Mouse (Mus musculus) cerebellum, adult (tissue): ENCODE results near the gene Gm10134.
"Not testable (repeated sequence)": the region's sequence is repeated elsewhere in the genome, so short reads cannot be mapped to it uniquely, and the experiment has no call there.

Experiments
- ATAC-seq: cut with Nextera tagmentation; 2 replicates; pipeline ENCODE4 v1.9.2; 2017; ENCODE audit warnings: mild to moderate bottlenecking, moderate library complexity, mixed read lengths; ENCODE audit not compliant: insufficient number of reproducible peaks, low FRiP score, low TSS enrichment

Gm10134 gene

DNA sequence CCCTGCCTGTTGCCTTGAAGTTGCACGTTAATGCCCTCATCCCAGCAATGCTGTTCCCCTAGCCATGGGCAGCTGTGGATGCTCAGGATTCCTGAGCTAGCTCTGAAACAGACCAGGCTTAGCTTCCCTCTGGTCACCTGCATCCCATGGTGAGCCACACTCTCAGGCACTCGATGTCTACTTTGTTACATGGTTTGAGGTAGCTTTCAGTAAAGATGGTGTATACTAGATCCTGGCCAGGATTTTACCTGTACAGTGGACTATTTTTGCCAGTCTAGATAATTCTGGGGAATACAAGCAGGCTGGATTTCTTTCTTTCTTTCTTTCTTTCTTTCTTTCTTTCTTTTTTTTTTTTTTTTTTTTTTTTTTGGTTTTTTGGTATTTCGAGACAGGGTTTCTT is at the start of gene Gm10134:
Gene Gm10134 (plus strand): TSS at position 301 of the 400 bp plus-strand sequence.
- ATAC-seq: no peak

DNA sequence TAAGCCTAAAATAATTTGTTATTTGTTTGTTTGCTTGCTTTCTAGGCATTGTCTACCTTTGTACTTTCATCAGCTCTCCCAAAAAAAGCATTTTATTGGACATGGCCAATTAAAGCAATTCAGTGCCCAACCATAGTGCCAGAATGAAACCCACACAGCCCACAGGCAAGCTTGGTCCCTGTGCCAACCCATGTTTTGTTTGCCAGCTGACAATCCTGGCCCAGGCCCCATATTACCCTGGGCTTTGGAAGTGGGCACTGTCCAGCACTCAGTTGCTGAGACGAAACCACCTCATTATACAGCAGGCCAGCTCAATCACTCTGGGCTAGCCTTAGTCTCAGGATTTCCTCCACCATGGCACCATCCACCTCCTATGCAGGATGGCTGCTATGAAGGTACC is 49.3 kb upstream of the Gm10134 start:
- no peak for ATAC-seq

DNA sequence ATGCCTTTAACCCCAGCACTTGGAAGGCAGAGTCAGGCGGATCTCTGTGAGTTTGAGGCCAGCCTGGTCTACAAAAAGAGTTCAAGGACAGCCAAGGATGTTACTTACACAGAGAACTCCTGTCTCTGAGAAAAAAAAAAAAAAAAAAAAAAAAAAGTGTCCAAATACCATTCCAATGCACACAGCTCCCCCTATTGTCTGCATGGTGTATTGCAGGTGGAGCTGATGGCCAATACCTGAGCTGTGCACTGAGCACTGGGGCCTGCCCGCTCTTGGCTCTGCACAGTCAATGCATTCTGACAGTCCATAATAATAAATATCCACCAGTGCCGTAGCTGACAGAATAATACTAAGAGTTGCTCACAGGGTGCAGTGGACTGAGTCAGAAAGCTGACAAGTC is 42.0 kb upstream of the Gm10134 start:
- no peak for ATAC-seq

DNA sequence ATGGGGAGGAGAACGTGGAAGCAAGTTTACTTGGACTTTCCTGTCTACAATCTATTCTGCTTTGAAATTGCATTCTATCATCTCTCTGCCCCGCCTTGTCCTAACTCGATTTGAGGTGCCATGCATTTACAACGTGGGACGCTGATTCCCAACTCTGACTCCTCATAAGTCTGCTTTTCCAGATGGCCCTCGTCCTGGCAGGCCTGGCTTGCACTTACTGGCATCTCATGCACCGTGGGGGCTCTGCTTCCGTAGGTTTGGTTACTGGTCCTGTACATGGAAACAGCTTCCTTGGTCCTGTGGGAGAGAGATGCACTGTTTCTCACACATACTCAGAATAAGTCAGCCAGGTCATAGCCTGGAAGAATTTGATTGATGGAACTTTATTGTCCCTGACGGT is 41.0 kb upstream of the Gm10134 start:
- no peak for ATAC-seq

DNA sequence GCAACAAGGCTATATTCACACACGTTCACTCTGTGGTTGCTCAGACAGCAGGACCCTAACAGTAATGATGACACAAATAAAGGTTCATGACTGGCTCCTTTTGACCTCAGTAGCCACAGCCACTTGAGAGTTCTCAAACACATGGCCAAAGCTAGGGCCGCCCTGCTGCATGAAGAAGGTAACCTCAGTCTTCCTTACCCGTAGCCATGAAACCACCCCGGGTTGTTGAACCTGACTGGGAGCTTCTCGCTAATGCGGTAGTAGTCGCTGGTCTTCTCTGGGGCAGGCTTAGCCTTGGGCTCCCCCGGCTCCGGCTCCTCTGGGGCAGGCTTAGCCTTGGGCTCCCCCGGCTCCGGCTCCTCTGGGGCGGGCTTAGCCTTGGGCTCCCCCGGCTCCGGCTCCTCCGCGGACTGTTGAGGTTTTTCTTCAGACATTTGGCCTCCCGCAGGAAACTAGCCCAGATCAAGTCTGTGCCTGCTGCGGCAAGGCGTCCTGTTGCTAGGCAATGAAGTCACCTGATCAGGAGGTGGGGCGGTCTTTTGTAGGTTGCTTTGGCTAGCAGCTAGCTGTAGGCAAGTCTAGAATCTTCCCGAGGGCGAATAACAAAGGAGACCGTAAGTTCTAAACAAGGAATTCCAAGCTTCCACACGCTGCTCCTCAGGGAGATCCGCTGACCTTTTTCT is 39.9 kb upstream of the Gm10134 start, which contains the start of gene 1700007K13Rik:
Gene 1700007K13Rik (minus strand): TSS at position 497 of the 683 bp plus-strand sequence.
- ATAC-seq: peak; percentile 73

DNA sequence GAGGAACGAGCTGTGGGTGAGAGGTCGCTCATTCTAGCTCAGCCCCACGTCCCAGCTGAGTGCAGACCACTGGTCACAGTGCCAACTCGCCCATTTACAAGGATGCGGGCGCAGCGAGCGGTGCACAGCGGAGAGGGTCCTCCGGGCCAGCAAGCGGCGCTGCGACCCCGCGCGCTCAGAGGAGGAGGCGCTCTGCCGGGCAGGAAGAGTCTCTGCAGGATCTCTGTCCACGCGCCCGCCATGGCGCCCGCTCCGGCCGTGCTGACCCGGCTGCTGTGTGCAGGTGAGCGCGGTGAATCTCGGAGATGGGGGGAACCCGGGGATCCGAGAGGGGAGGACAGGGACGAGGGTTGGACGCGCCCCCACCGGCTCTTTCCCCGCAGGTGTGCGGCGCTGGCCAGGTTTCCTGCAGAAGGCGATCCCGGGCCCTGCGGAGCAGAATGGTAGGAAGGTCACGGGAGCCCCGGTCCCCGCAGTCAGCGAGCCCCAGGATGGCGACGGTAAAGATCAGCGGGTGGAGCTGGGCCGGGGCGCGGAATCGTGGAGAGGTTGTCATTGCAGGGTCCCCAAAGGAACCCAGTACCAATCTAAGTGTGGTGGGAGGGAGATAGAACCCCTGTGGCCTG is 37.9 kb upstream of the Gm10134 start, which contains the start of gene Mrps2:
Gene Mrps2 (plus strand): TSS at position 207 of the 626 bp plus-strand sequence.
- ATAC-seq: peak; percentile 82; the same call in 1 of the 2 replicates

DNA sequence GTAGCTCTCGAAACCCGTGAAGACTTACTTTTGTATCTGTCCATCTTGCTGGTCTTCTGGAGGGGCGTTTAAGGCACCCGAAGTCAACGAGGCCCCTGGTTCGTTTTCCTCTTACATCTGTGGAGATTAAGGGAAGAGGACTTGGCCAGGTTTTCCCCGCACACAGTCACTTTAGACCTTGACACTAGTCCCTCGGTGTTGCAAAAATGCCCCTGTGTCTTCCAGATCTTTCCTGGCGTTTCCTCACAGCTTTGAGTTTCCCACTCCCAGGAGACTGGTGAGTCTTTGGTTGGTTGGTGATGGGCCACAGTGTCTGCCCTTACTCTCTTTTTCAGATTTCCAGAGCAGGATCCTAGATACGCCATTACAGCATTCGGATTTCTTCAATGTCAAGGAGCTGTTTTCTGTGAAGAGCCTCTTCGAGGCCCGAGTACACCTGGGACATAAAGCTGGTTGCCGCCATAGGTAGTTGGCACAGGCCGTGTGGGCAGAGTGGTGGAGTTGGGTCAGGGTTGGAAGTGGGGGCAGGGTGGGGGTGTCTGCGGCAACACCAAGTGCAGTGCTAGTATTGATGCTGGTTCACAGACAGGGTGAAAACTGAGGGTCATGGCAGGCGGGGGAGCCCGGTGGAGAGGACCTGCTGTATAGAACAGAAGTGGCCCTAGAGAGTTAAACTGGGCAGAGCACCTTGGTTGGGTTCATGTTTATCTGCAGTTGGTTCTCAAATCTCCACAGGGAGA is 37.2 kb upstream of the Gm10134 start:
- ATAC-seq: no peak

DNA sequence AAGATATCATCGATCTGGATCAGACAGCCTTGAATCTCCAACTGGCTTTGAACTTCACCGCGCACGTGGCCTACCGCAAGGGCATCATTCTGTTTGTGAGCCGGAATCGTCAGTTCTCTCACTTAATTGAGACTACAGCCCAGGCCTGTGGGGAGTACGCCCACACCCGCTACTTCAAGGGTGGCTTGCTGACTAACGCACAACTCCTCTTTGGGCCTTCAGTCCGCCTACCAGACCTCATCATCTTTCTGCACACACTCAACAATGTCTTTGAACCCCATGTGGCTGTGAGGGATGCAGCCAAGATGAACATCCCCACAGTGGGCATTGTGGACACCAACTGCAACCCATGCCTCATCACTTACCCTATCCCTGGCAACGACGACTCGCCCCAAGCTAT is 36.4 kb upstream of the Gm10134 start:
- no peak for ATAC-seq

DNA sequence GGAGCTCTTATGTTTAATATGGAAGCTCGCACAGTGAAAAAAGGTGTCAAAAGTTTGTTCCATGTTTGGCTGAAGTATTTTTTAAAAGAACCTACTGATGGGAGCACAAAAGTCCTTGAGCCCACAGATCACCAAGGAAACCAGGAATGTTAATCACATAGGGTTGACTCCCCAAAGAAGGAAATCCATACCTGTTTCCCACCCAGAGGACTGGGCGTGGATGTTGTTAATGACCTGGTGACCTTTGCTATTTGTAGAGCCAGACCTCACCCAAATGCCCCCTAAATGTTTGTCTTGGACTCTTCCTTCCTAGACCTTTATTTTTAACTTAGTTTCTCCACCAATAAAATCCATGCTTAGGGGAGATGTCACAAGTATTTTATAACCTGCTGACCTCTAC is 35.3 kb upstream of the Gm10134 start:
- ATAC-seq: no peak

DNA sequence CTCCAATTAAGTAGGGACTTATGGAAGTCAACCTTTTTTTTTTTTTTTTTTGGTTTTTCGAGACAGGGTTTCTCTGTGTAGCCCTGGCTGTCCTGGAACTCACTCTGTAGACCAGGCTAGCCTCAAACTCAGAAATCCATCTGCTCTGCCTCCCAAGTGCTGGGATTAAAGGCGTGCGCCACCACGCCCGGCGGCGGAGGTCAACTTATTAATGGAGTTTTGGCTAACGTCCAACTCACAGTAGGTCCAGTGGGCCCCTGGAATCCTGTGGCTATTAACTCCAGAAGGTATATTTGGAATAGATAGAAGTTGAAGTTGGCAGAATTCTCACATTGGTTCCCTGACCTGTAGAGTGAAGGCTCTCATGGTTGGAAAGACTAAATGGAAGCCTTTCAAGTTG is 33.9 kb upstream of the Gm10134 start:
- not testable (repeated sequence) for ATAC-seq

DNA sequence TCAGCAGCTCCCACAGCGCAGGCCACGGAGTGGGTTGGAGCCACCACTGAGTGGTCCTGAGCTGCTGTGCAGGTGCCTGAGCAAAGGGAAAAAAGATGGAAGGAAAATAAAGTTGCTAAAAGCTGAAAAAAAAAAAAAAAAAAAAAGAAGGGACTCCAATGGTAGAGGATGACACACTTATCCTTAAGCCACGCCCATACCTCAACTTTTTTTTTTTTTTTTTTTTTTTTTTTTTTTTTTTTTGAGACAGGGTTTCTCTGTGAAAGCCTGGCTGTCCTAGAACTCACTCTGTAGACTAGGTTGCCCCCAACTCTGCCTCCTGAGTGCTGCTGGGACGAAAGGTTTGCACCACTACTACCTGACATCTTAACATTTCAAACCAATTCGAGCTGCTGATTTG is 27.9 kb upstream of the Gm10134 start:
- not testable (repeated sequence) for ATAC-seq

DNA sequence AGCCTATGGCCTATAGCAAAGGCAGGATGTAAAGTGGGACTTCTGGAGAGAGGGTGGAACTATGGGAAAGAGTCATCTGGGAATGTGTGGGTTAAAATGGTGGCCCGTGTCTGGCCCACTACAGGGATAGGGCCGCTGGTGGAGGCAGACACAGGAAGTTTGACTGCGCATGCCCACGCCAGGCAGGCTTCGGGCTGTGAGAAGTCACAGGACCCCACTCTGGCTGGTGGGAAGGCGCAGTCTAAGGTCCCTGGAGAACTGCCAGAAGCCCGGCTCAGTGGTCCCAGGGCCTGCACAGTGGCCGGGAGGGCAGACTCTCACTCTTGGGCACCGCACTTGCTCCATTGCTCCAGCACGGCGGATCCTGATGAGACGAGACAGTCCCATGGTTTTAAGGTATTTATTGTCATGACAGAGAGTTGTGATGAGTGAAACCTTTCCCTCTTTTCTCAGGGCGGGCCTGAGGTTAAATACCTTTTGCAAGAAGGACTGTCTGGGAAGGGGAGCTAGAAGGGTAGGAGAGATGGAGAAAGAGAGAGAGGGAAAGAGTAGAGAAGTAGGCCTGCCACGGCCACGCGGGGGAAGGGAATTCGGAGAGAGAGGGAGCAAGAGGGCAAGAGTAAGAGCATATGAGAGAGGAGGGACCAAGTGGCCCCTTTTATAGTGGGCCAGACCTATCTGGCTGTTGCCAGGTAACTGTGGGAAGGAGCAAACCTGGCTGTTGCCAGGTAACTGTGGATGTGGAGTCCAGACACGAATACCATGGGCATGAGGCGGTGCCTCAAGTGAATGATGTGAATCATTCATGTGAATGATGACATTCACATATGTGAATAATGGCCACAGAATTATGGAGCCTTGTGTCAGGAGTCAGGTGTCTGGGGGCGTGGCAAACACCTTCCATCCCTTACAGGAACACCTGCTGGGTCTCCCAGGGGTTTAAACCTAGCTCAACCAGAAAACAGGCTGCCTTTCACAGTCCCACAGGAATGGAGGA is 26.4 kb upstream of the Gm10134 start:
- ATAC-seq: no peak

DNA sequence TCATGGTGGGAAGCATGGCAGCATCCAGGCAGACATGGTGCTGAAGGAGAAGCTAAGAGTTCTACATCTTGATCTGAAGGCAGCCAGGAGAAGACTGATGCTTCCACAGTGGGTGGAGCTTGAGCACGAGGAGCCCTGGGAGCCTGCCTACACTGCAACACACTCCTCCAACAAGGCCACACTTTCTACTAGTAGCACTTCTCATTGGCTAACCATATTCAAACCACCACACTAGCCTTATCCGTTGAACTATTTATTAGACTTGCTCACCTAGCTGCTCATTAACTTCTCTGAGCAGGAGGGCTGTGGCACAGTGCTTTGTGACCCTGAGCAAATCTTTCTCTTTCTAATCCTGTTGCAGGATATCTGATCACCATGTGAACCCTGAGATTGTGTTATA is 22.0 kb upstream of the Gm10134 start:
- ATAC-seq: no peak

DNA sequence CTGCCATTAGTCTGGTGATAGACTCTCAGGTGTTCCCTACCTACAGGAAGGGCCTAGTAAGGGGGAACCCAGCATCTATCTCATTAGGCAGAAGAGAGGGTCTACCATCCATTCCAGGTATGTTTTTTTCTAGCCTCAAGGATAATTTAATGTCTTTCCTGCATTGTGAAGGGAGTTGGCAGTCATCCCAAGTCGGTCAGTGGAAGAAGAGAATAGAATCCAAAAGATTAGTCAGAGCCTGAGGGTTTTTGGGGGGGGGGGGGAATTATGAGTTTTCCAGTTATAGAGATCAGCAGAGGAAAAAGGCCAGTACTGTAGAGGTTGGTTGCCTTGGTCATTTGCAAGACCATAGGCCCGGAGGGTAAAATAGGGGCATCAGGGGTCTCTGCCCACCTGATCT is 11.4 kb upstream of the Gm10134 start:
- ATAC-seq: no peak

DNA sequence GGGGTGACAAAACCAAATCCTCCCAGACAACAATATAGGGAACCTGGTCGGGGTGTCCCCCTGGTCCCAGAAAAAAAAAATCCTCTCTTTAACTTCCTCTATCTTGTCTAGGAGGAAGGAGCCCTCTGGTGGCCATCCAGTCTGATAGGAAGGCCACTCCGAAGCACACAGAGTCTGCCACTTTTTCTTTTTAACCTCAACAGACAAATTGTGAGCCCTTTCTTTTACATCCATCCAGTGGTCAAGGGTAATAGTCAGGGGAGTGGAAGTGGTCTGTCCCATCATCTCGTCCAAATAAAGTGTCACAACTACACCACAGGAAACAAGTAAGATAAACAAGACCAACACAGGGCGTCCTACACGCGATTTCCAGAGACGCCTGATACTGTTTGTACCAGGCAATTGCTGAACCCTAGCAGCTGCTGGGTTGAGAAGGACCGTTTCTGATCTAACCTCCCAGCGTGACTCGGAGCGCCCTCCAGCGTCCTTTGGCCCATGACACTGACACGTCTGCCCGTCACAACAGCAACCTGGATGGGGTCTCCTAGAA is 10.6 kb upstream of the Gm10134 start:
- ATAC-seq: no peak

DNA sequence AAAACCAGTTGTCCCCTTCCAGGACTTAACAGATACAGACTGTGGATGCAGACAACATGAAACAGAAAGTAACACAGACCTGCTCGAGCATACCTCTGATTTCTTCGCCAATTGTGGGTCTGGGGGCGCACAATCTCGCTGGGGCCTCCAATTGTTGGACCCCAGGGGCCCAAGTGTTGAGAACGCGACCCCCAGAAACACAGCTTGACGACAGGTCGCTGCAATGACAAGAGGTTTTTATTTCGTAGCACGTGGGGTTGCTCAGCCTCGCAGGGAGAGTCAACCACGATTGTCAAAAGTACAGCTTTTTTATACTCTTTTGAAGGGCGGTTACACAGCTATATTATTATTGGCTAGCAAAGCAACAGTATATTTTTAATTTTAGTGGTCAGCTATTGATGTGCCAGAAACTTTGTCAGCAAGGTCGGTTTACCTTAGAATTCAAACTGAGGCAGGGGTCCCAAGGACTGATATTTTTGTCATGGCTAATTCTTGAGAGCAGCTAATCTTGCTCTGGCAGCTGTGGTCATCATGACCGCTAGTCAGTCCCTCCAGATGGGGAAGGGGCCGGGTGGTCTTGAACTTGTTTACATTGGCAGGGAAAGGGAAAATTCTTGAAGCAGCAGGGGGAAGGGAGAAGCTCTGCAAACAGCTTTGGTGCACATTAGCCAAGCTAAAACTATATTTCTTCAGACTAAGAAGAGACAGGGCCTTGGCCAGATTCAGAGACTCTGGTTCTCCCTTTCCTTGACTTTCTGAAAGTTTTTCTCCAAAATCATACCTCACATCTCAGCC is 9.9 kb upstream of the Gm10134 start:
- no peak for ATAC-seq

DNA sequence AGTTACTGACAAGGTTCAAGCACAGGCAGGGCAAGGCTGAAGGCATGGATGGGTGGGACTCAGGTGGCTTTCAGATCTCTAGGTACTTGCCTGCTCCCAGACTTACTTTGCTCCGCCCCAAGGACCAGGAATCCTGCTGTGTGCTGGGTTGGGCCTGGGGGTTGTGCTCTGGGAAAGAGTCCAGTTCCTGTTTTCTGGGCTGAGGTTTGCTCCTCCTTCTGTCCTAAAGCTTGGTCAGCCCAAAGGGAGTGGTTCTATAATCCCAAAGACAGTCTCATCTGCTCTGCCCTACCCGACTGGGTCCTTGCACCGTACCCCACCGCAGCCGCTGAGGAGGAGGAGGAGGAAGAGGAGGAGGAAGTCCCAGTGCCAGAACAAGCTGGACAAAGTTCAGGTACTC is 9.2 kb upstream of the Gm10134 start, which contains the start of gene Gbgt1:
Gene Gbgt1 (plus strand): TSS at position 221 of the 400 bp plus-strand sequence.
- no peak for ATAC-seq

DNA sequence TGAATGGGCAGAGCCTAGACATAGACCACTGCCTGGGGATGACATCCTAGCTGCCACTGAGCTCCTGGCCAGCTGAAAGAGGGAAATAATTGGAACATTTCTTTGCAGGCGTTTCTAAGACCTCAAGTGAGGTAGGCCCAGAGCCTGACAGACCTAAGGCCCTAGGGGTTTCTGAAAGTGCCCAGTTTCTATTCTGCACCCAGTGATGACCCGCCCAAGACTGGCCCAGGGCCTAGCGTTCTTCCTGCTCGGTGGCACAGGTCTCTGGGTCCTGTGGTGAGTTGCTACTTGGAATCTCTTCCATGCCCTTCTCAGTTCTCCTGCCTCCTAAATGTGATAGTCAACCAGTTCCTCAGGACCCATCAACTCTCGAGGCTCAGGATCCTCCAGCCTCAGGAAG is 8.3 kb upstream of the Gm10134 start:
- no peak for ATAC-seq

DNA sequence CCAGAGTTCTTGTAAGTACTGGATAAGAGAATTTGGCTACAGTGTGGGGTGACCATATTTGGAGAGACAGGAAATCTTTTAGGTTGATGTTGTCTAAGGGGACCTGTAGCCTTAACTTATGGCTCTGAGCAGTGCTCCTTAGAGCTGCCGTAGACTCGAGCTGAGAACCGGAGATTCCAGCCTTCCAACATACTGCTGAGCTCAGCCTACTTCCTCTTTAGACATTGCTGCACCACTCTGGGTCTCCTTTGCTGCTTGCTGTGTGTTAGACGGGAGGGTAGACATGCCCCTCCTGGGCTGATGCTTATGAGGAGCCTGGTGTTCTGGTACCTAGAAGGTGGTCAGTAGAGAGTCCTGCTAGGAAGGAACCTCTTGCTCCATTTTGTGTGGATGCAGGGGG is 7.5 kb upstream of the Gm10134 start:
- no peak for ATAC-seq
